Mouse (Mus musculus): ENCODE measurements around the gene Cer1.

DNA sequence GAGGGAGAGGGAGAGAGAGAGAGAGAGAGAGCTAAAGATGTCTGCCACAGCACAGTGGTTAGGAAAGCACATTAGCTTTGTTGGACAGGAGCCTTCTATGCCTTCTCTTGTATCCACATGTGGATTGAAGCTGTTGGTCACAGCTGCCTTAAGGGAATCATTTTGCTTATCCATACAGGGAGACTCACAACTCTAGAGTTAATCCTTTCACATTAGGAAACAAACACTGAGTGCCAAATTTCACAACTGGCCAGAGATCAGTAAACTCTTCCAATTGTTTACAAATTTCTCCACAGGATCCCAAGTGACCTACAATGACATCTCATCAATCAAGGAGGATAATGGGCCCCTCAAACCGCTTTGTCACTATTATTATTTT, 576 bp upstream of the Cer1 start:
- TF ChIP-seq CTCF (IDR thresholded peaks at IDR 0.05; ENCODE audit: low read depth, low read length): no peak
- TF ChIP-seq POLR2AphosphoS5 (IDR thresholded peaks at IDR 0.05; ENCODE audit: insufficient replicate concordance, low read depth, low read length): no peak
- TF ChIP-seq GATA1 (IDR thresholded peaks at IDR 0.05; ENCODE audit: borderline replicate concordance, low read length): no peak
